Mouse (Mus musculus) kidney, embryonic 14.5 days (tissue): ENCODE measurements at regions not wholly inside any gene's neighbourhood (a gene's known extent, or its start where the extent isn't known, plus 50 kb on each side); places are given as distances from the start of the nearest gene placed in this dataset.

Experiments used
- ATAC-seq: fragments of 200-750 bp; cut with Nextera tagmentation; 2 replicates; pipeline ENCODE4 v1.8.0; 2017; ENCODE audit warnings: moderate number of reproducible peaks, mild to moderate bottlenecking, moderate TSS enrichment, moderate library complexity; ENCODE audit not compliant: low FRiP score, low TSS enrichment
- H3K27ac ChIP-seq: fragments of 300-500 bp; sonication (generic); 2 replicates; pipeline ENCODE4 v1.5.1; 2014; ENCODE audit warnings: low read depth, mild to moderate bottlenecking, low read length, moderate library complexity, mixed read lengths
- H3K27me3 ChIP-seq: fragments of 300-500 bp; sonication (generic); 2 replicates; pipeline ENCODE4 v1.6.1; 2014; ENCODE audit warnings: mild to moderate bottlenecking, low read length; ENCODE audit not compliant: control insufficient read depth, insufficient read depth
- H3K36me3 ChIP-seq: fragments of 300-500 bp; sonication (generic); 2 replicates; pipeline ENCODE4 v1.6.1; 2014; ENCODE audit warnings: low read length, mixed read lengths; ENCODE audit not compliant: control insufficient read depth, insufficient read depth
- H3K4me1 ChIP-seq: fragments of 300-500 bp; sonication (generic); 2 replicates; pipeline ENCODE4 v1.6.1; 2014; ENCODE audit warnings: low read length, mixed read lengths; ENCODE audit not compliant: control insufficient read depth, insufficient read depth
- H3K4me2 ChIP-seq: fragments of 300-500 bp; sonication (generic); replicated peaks from 2 replicates; pipeline ENCODE4 v1.6.1; 2014; ENCODE audit warnings: low read depth, mild to moderate bottlenecking, low read length
- H3K4me3 ChIP-seq: fragments of 300-500 bp; sonication (generic); 2 replicates; pipeline ENCODE4 v1.5.1; 2014; ENCODE audit warnings: mild to moderate bottlenecking, low read length
- H3K9ac ChIP-seq: fragments of 300-500 bp; sonication (generic); 2 replicates; pipeline ENCODE4 v1.6.1; 2014; ENCODE audit warnings: low read depth, mild to moderate bottlenecking, low read length, moderate library complexity
- H3K9me3 ChIP-seq: fragments of 300-500 bp; sonication (generic); 2 replicates; pipeline ENCODE4 v1.6.1; 2016; ENCODE audit warnings: low read length; ENCODE audit not compliant: control insufficient read depth
- WGBS: fragments of 180-500 bp; shearing (Covaris S2); extraction: QIAGEN DNeasy Blood & Tissue Kit; methylation state at CpG from one replicate; pipeline ENCODE4 v1.1.7; 2014; 5-methylcytosine and 5-hydroxymethylcytosine counted together

DNA sequence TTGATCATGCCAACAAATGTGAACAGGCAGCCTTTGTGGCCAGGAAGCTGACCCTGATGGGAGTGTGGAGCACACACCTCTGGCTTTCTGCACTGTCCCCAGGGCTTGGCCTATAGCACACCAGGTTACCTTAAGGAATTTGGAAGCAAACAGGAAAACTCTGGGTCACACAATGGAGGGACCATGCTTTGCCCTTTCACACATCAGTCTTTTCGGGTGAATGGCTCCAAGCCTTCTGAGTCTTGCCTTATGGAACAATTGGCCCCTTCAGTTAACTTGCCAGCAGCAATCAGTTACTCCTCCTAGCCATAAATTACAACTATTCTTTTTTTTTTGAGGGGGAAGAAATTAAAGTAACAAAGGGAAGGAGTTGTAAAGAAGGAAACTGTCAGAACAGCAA lies 134.6 kb upstream of the Lrig1 start:
- Histone ChIP-seq H3K9me3 (no peaks in the 10 kb centered on the region), H3K9ac (no peak overlapping the region), H3K27me3 (no peaks in the 10 kb centered on the region), H3K36me3 (no peaks in the 10 kb centered on the region), H3K27ac (0 out of 2 replicates have a peak overlapping the region, but pooled peaks have one; percentile 24), H3K4me1 (0 out of 2 replicates have a peak, but pooled peaks cover 3% of the 10 kb centered on the region), H3K4me3 (no peak overlapping the region), H3K4me2 (no peak overlapping the region)
- WGBS, result 17% methylated on average over 1 of the region's 1 CpGs
- ATAC-seq, result peak; percentile 49; the same call in 1 of the 2 replicates

DNA sequence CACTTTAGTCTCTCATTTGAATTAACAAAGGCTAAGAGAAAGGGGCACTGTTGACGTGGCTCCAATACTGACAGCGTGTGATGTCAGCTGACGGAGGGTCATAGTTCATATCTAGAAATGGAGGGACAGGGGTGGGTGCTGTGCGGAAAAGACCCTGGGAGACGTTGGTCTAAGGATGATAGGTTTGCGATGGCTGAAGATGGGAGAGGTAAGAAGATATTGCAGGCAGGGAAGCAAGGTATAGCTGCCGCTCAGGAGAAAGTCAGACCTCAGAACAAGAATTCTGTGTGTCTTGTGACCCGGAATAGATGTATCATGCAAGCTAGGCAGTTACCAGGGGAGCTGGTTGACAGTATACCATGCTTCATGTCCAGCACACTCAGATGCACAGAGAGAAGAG lies 130.8 kb upstream of the Lrig1 start:
- Histone ChIP-seq H3K27ac (no peak overlapping the region), H3K4me1 (0 out of 2 replicates have a peak, but pooled peaks cover 3% of the 10 kb centered on the region), H3K36me3 (no peaks in the 10 kb centered on the region), H3K27me3 (no peaks in the 10 kb centered on the region), H3K4me2 (no peak overlapping the region), H3K9me3 (no peaks in the 10 kb centered on the region), H3K9ac (no peak overlapping the region), H3K4me3 (no peak overlapping the region)
- WGBS, result 83% methylated on average over 8 of the region's 8 CpGs
- no peak for ATAC-seq

DNA sequence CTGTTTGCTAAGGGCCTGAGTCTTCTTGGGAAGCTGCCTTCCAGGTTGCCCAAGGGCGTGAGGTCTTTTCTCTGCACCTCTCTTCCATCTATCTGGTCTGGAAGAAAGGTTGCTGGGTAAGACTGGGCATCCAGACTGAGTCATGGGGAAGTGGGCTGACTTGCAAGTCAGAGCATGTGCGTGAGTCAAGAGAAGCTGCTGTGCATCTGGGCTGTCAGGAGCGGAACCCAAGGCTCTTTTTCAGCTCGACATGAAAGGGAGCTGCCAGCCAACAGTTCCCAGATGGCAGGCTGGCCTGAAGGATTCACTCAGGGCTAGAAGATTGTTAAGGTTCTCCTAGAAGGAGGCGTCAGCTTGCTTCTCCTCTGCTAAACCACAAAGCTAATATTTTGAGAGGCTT lies 129.3 kb upstream of the Lrig1 start:
- Histone ChIP-seq H3K9me3 (no peaks in the 10 kb centered on the region), H3K36me3 (no peaks in the 10 kb centered on the region), H3K27ac (no peak overlapping the region), H3K9ac (no peak overlapping the region), H3K4me2 (no peak overlapping the region), H3K27me3 (no peaks in the 10 kb centered on the region), H3K4me1 (no peaks in the 10 kb centered on the region), H3K4me3 (no peak overlapping the region)
- 88% methylated on average over 5 of the region's 5 CpGs for WGBS
- ATAC-seq, result no peak

DNA sequence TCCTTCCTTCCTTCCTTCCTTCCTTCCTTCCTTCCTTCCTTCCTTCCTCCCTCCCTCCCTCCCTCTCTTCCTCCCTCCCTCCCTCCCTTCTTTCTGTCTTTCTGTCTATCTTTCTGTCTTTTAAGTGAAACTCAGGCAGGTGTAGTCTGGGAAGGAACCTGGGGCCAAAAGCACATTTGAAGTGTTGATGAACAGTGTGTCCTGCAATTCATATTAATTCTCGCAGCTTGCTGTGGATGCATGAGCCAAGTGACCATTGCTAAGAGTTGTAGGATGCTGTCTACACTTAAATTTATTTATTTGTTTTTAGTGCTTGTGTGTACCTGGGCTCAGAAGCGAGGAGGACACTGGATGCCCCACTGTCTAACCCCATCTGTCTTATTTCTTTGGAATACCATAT lies 126.7 kb upstream of the Lrig1 start:
- no peak overlapping the region for H3K4me3 ChIP-seq
- WGBS, result 71% methylated on average over 2 of the region's 2 CpGs
- no peak overlapping the region for H3K9ac ChIP-seq
- no peaks in the 10 kb centered on the region for H3K27me3 ChIP-seq
- H3K27ac ChIP-seq, result no peak overlapping the region
- no peaks in the 10 kb centered on the region for H3K9me3 ChIP-seq
- no peaks in the 10 kb centered on the region for H3K36me3 ChIP-seq
- H3K4me2 ChIP-seq, result no peak overlapping the region
- ATAC-seq, result no peak
- no peaks in the 10 kb centered on the region for H3K4me1 ChIP-seq

DNA sequence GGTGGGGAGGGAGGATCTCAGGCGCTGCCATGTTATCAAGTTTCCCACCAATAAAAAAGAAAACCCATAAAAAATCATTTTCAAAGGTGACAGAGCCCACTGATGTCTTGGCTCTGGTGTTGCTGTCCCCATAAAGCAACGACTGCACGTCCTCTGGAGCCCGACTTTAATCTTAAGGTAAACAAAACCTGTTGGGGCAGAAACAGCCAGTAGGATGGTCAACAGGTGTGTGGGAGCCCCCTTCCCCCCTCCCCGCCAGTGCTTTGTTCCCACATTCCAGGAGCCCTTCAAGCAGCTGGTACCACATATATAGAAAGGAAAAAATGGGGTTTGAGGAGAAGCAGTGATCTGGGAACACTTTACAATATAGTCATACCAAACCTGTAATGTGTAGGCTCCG lies 118.3 kb upstream of the Lrig1 start:
- Histone ChIP-seq H3K4me3 (no peak overlapping the region), H3K27ac (no peak overlapping the region), H3K9me3 (no peaks in the 10 kb centered on the region), H3K4me1 (0 out of 2 replicates have a peak, but pooled peaks cover 5% of the 10 kb centered on the region), H3K4me2 (no peak overlapping the region), H3K27me3 (no peaks in the 10 kb centered on the region), H3K9ac (no peak overlapping the region), H3K36me3 (no peaks in the 10 kb centered on the region)
- 32% methylated on average over 6 of the region's 6 CpGs for whole genome bisulfite sequencing
- ATAC-seq, result no peak

DNA sequence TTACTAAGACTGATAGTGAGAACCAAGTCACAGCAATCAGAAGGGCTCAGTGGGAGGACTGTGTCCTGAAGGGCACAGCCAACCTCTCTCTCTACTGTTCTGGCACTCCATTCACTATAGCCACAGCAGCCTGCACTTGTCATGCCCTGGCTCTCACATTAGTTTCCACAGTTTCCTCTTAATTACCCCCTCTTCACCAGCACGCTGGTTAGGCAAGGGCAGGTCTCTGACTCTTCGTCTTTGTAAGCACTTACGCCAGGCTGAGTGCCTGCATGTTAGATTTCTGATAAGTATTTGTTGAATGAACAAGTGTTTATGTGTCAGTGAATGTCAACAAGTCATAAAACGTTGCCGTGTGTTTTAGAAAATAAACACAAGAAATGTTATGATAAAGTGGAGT lies 116.2 kb upstream of the Lrig1 start:
- WGBS, result 67% methylated on average over 5 of the region's 5 CpGs
- no peak overlapping the region for H3K9ac ChIP-seq
- no peak overlapping the region for H3K4me2 ChIP-seq
- no peak overlapping the region for H3K27ac ChIP-seq
- H3K36me3 ChIP-seq, result no peaks in the 10 kb centered on the region
- H3K9me3 ChIP-seq, result no peaks in the 10 kb centered on the region
- H3K4me1 ChIP-seq, result 0 out of 2 replicates have a peak, but pooled peaks cover 5% of the 10 kb centered on the region
- H3K27me3 ChIP-seq, result no peaks in the 10 kb centered on the region
- no peak for ATAC-seq
- H3K4me3 ChIP-seq, result no peak overlapping the region

DNA sequence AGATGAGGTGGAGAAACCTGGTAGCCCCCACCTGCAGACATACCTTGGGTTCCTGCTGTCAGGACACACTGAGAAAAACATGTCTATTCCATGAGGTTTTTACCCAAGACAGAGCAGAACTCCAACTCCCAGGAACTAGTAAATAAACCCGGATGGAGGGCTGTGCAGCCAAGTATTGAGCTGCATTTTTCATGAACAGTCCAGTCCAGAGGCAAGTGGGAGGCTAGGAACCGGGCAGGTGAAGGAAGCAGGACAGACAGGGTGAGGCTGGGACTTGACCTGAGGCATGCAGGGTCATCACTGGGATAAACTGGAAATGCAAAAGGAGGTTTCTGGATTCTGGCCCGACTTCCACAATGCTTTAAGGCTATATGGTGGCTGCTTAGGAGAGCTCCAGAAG lies 114.8 kb upstream of the Lrig1 start:
- Histone ChIP-seq H3K27ac (no peak overlapping the region), H3K4me3 (no peak overlapping the region), H3K4me2 (no peak overlapping the region), H3K27me3 (no peaks in the 10 kb centered on the region), H3K9ac (no peak overlapping the region), H3K4me1 (0 out of 2 replicates have a peak, but pooled peaks cover 5% of the 10 kb centered on the region), H3K36me3 (no peaks in the 10 kb centered on the region), H3K9me3 (no peaks in the 10 kb centered on the region)
- peak; percentile 20; the same call in 1 of the 2 replicates for ATAC-seq
- 33% methylated on average over 3 of the region's 3 CpGs for WGBS

DNA sequence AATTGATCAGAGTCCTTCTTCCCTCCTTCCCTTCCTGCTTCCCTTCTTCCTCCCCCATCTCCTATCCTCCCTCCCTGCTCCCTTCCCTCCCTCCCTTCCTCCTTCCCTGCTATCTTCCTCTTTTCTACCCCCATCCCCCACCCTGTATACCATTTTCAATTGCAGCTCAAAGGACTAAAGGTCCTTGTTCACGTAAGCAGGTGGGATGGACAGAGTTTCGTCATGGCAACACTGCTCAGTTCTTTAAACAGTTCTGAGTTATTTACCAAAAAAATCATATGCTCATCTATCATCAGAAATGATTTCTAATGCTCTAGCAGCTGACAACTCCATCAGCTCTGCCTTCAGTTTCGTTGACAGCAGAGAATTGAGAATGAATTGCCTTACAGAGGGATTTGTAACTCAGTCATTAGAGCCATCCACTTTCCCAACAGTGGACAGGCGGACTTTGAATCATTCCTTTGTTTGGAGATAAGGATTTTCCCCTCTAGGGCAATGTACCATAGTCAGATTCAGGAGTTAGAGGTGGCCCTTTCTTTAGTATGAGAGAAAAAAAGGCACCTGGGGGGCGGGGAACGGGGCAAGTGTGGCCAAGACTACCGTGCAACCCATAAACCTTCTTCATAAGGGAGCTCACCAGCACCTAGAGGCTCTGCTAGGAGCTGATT lies 113.7 kb upstream of the Lrig1 start:
- Histone ChIP-seq H3K4me3 (no peak overlapping the region), H3K4me1 (0 out of 2 replicates have a peak, but pooled peaks cover 4% of the 10 kb centered on the region), H3K27me3 (no peaks in the 10 kb centered on the region), H3K9ac (no peak overlapping the region), H3K4me2 (no peak overlapping the region), H3K27ac (no peak overlapping the region), H3K9me3 (no peaks in the 10 kb centered on the region), H3K36me3 (no peaks in the 10 kb centered on the region)
- no peak for ATAC-seq
- 73% methylated on average over 7 of the region's 7 CpGs for WGBS

DNA sequence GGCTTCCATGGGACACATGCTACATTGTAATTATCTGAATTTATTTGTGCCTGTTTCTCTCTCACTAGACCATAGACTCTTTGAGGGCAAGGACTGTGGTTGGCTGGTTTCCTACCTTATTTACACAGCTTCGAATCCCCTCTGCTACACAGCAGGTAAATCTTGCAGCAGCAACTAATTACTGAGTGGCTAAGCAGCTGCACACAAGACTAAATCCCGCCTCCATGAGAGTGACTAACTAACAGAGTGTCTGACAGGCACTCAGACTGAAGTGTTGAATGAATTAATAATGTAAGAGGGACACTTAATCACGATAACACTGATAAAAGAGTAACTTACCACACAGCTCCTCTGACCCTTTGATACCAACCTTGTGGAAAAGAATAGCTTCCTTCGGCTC lies 111.9 kb upstream of the Lrig1 start:
- no peak for ATAC-seq
- no peak overlapping the region for H3K4me2 ChIP-seq
- H3K27ac ChIP-seq, result no peak overlapping the region
- H3K36me3 ChIP-seq, result no peaks in the 10 kb centered on the region
- H3K4me1 ChIP-seq, result no peaks in the 10 kb centered on the region
- no peak overlapping the region for H3K9ac ChIP-seq
- H3K9me3 ChIP-seq, result no peaks in the 10 kb centered on the region
- 55% methylated on average over 4 of the region's 4 CpGs for WGBS
- no peak overlapping the region for H3K4me3 ChIP-seq
- no peaks in the 10 kb centered on the region for H3K27me3 ChIP-seq
